Mouse (Mus musculus) CH12.LX (cell line): Measurements from ENCODE around the gene Pde11a. TPM values are rescaled to one million over a fixed set of nuclear protein-coding genes. Genes with fewer than 3 reads are reported as not detected.

ENCODE experiments used
- DNase-seq: peaks from one replicate; pipeline ENCODE4 v3.0.0-alpha.2; 2013; ENCODE audit errors: extremely low read depth
- H3K27ac ChIP-seq: 2 replicates; pipeline ENCODE4 v1.5.1; 2012; ENCODE audit warnings: low read depth, mild to moderate bottlenecking, control low read depth, moderate library complexity; ENCODE audit not compliant: insufficient read depth
- H3K27me3 ChIP-seq: replicated peaks from 2 replicates; pipeline ENCODE3; 2012; ENCODE audit warnings: inconsistent platforms
- H3K36me3 ChIP-seq, 2 experiments: replicated peaks in 1 of 2; 2 replicates each; pipeline versions ENCODE3 to v1.6.1; 2012; ENCODE audit warnings: inconsistent platforms in 1 of 2, low read length in 1 of 2, mild to moderate bottlenecking in 1 of 2, mixed read lengths in 1 of 2, moderate library complexity in 1 of 2; ENCODE audit not compliant: control insufficient read depth in 1 of 2, insufficient read depth in 1 of 2
- H3K4me1 ChIP-seq, 2 experiments: 2 replicates each; pipeline ENCODE4 v1.6.1; 2012; ENCODE audit warnings: inconsistent platforms in 1 of 2, moderate library complexity in 1 of 2; ENCODE audit not compliant: insufficient read depth in 2 of 2, control insufficient read depth in 1 of 2
- H3K4me2 ChIP-seq: 2 replicates; pipeline ENCODE4 v1.6.1; 2012; ENCODE audit warnings: low read depth, mild to moderate bottlenecking, control low read depth; ENCODE audit not compliant: poor library complexity, insufficient read depth, severe bottlenecking
- H3K4me3 ChIP-seq, 3 experiments: fragments of 150-350 bp in 1 of 3; sonication (generic) in 1 of 3; replicated peaks in 1 of 3; 2 replicates each; pipeline versions ENCODE3 to v1.5.1; 2011 to 2012; ENCODE audit warnings: low read depth in 2 of 3, low read length in 2 of 3, mild to moderate bottlenecking in 2 of 3, moderate library complexity in 2 of 3, control low read depth in 1 of 3, improper control_type of control experiment in 1 of 3, inconsistent platforms in 1 of 3, mixed read lengths in 1 of 3; ENCODE audit not compliant: poor library complexity in 1 of 3
- H3K79me2 ChIP-seq: replicated peaks from 2 replicates; pipeline ENCODE4 v1.6.1; 2012; ENCODE audit warnings: mild to moderate bottlenecking, moderate library complexity; ENCODE audit not compliant: control insufficient read depth, poor library complexity, insufficient read depth, severe bottlenecking; ENCODE audit errors: extremely low read depth
- H3K9ac ChIP-seq: 2 replicates; pipeline ENCODE4 v1.6.1; 2012; ENCODE audit warnings: low read depth, mild to moderate bottlenecking, control low read depth, moderate library complexity; ENCODE audit not compliant: insufficient read depth
- H3K9me3 ChIP-seq: replicated peaks from 2 replicates; pipeline ENCODE3; 2012; ENCODE audit warnings: low read length, inconsistent platforms, mixed read lengths
- BHLHE40 ChIP-seq: IDR thresholded peaks from 2 replicates; pipeline ENCODE4 v1.6.1; 2011; ENCODE audit warnings: mild to moderate bottlenecking, low read depth, low read length, improper control_type of control experiment
- E2F4 ChIP-seq: IDR thresholded peaks from 2 replicates; pipeline ENCODE4 v1.6.1; 2011; ENCODE audit warnings: low read depth, low read length, improper control_type of control experiment; ENCODE audit not compliant: insufficient replicate concordance
- ELF1 ChIP-seq: IDR thresholded peaks from 2 replicates; pipeline ENCODE4 v1.6.1; 2014; ENCODE audit warnings: low read depth, mild to moderate bottlenecking, inconsistent platforms, low read length, improper control_type of control experiment
- EP300 ChIP-seq: IDR thresholded peaks from 2 replicates; pipeline ENCODE4 v1.6.1; 2011; ENCODE audit warnings: low read length, improper control_type of control experiment
- HCFC1 ChIP-seq: IDR thresholded peaks from 2 replicates; pipeline ENCODE4 v1.6.1; 2012; ENCODE audit warnings: low read depth, mild to moderate bottlenecking, inconsistent platforms, low read length, improper control_type of control experiment
- JUND ChIP-seq: conservative IDR thresholded peaks from 2 replicates; pipeline ENCODE4 v1.6.1; 2011; ENCODE audit warnings: low read depth, low read length, improper control_type of control experiment
- MEF2A ChIP-seq: IDR thresholded peaks from 2 replicates; pipeline ENCODE4 v1.6.1; 2014; ENCODE audit warnings: low read depth, mild to moderate bottlenecking, inconsistent platforms, low read length, improper control_type of control experiment, borderline replicate concordance
- MXI1 ChIP-seq: IDR thresholded peaks from 2 replicates; pipeline ENCODE4 v1.6.1; 2011; ENCODE audit warnings: mild to moderate bottlenecking, low read depth, low read length, improper control_type of control experiment
- MYC ChIP-seq: IDR thresholded peaks from 2 replicates; pipeline ENCODE4 v1.6.1; 2011; ENCODE audit warnings: low read depth, mild to moderate bottlenecking, improper control_type of control experiment, low read length
- NELFE ChIP-seq: IDR thresholded peaks from 2 replicates; pipeline ENCODE4 v1.6.1; 2011; ENCODE audit warnings: low read depth, low read length, improper control_type of control experiment
- NRF1 ChIP-seq: IDR thresholded peaks from 2 replicates; pipeline ENCODE4 v1.6.1; 2014; ENCODE audit warnings: low read depth, mild to moderate bottlenecking, inconsistent platforms, low read length, improper control_type of control experiment, moderate library complexity
- PAX5 ChIP-seq: IDR thresholded peaks from 2 replicates; pipeline ENCODE4 v1.6.1; 2012; ENCODE audit warnings: low read length, inconsistent platforms, mixed read lengths
- POLR2A ChIP-seq: IDR thresholded peaks from 2 replicates; pipeline ENCODE4 v1.6.1; 2011; ENCODE audit warnings: low read depth, mild to moderate bottlenecking, improper control_type of control experiment, low read length
- POLR2AphosphoS2 ChIP-seq: IDR thresholded peaks from 2 replicates; pipeline ENCODE4 v1.6.1; 2011; ENCODE audit warnings: low read depth, low read length, improper control_type of control experiment
- RAD21 ChIP-seq: IDR thresholded peaks from 2 replicates; pipeline ENCODE4 v1.6.1; 2011; ENCODE audit warnings: low read depth, mild to moderate bottlenecking, low read length, improper control_type of control experiment, moderate library complexity
- RCOR1 ChIP-seq: conservative IDR thresholded peaks from 2 replicates; pipeline ENCODE4 v1.6.1; 2012; ENCODE audit warnings: low read depth, mild to moderate bottlenecking, inconsistent platforms, low read length, improper control_type of control experiment
- SMC3 ChIP-seq: IDR thresholded peaks from 2 replicates; pipeline ENCODE4 v1.6.1; 2011; ENCODE audit warnings: low read depth, low read length, improper control_type of control experiment
- TBP ChIP-seq: conservative IDR thresholded peaks from 2 replicates; pipeline ENCODE4 v1.6.1; 2011; ENCODE audit warnings: low read depth, low read length, improper control_type of control experiment
- TCF12 ChIP-seq: IDR thresholded peaks from 2 replicates; pipeline ENCODE4 v1.6.1; 2014; ENCODE audit warnings: low read depth, mild to moderate bottlenecking, inconsistent platforms, low read length, improper control_type of control experiment
- UBTF ChIP-seq: IDR thresholded peaks from 2 replicates; pipeline ENCODE4 v1.6.1; 2012; ENCODE audit warnings: low read depth, mild to moderate bottlenecking, inconsistent platforms, low read length, improper control_type of control experiment, moderate library complexity
- USF1 ChIP-seq: IDR thresholded peaks from 2 replicates; pipeline ENCODE4 v1.6.1; 2014; ENCODE audit warnings: low read depth, mild to moderate bottlenecking, inconsistent platforms, low read length, improper control_type of control experiment
- USF2 ChIP-seq: conservative IDR thresholded peaks from 2 replicates; pipeline ENCODE4 v1.6.1; 2011; ENCODE audit warnings: low read depth, low read length, improper control_type of control experiment
- ZKSCAN1 ChIP-seq: IDR thresholded peaks from 2 replicates; pipeline ENCODE4 v1.6.1; 2012; ENCODE audit warnings: low read depth, inconsistent platforms, low read length, improper control_type of control experiment, borderline replicate concordance
- ZMIZ1 ChIP-seq: IDR thresholded peaks from 2 replicates; pipeline ENCODE4 v1.6.1; 2012; ENCODE audit warnings: low read depth, mild to moderate bottlenecking, inconsistent platforms, low read length, improper control_type of control experiment
- ZNF384 ChIP-seq: IDR thresholded peaks from 2 replicates; pipeline ENCODE4 v1.6.1; 2012; ENCODE audit warnings: low read depth, low read length, improper control_type of control experiment, inconsistent platforms
- dilution Hi-C: fragments of 300-500 bp; cut with MboI; formaldehyde crosslinking; loops from 2 replicates; pipeline ENCODE4 v1.14.3; 2020; ENCODE audit warnings: low sequenced_read_pairs; ENCODE audit not compliant: extremely low pct_unique_long_range_greater_than_20kb, extremely low pct_ligation_motif_present
- in situ Hi-C: fragments of 300-500 bp; cut with MboI; formaldehyde crosslinking; loops from 3 replicates; pipeline ENCODE4 v1.14.3; 2019; ENCODE audit warnings: low sequenced_read_pairs, low pct_ligation_motif_present, low pct_unique_long_range_greater_than_20kb, mixed read lengths
- polyA plus RNA-seq: library from polyadenylated mRNA; unstranded; fragments of >175 nt; gene quantifications from 2 replicates; pipeline ENCODE4 v1.2.1, GENCODE M21; 2012; ENCODE audit warnings: low read depth; ENCODE audit not compliant: insufficient read length
- total RNA-seq, 2 experiments: library from RNA; depleted of rRNA; stranded (reverse); fragments of 300-350 nt in 1 of 2; fragments of >200 nt in 1 of 2; gene quantifications; 2 replicates each; pipeline ENCODE4 v1.2.3; 2012 to 2014

Gene Pde11a
- total and polyA plus RNA-seq, 3 experiments: 0.14 to 0.38 (median 0.21) TPM

DNA sequence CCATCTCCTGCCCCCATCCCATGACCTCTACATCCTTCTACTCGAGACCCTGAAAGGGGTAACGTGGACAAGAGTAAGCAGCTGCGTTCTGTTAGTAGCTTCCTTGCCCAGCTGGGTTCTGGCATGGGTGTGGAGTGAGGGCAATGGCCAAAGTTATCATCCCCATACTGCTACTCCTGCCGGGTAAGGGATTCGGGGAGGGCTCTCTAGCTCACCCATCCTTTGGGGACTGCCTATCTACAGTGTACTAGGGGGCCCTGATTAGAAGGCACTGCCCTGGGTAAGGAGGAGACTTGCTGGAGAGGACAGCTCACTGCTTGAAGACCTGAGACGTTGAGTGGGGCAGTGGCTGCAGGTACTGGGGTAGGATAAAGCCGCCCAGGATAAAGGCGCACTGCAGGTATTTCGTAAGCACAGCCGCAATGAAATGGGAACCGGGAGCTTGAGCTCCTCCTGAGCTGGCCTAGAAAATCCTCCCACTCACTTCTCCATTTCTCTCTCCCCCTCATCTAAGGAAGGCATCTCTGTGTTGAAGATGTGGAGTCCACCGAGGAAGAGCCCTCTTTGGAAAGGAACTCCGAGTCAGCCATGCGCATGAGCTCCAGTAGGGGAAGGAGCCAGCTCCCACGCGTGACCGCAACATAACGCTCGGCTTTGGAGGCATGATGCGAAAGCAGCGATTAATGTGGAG lies 15.2 kb downstream of the Pde11a start:
- DNase-seq: no peak
- TF ChIP-seq MXI1: no peak
- no peak for TF ChIP-seq RAD21
- no peak for TF ChIP-seq NRF1
- TF ChIP-seq RCOR1: no peak
- no peak for TF ChIP-seq ZNF384
- no peak for TF ChIP-seq POLR2AphosphoS2
- no peak for TF ChIP-seq PAX5
- TF ChIP-seq USF2: no peak
- no peak for TF ChIP-seq JUND
- Histone ChIP-seq H3K27ac (no peak overlapping the region), H3K79me2 (no peaks in the 10 kb centered on the region), H3K4me3 (no peak overlapping the region), H3K27me3 (no peaks in the 10 kb centered on the region), H3K9me3 (no peaks in the 10 kb centered on the region), H3K36me3 (no peaks in the 10 kb centered on the region), H3K9ac (no peak overlapping the region), H3K4me1 (no peaks in the 10 kb centered on the region), H3K4me2 (no peak overlapping the region)
- in situ Hi-C loops: no loop called here
- dilution Hi-C loops: no loop called here

DNA sequence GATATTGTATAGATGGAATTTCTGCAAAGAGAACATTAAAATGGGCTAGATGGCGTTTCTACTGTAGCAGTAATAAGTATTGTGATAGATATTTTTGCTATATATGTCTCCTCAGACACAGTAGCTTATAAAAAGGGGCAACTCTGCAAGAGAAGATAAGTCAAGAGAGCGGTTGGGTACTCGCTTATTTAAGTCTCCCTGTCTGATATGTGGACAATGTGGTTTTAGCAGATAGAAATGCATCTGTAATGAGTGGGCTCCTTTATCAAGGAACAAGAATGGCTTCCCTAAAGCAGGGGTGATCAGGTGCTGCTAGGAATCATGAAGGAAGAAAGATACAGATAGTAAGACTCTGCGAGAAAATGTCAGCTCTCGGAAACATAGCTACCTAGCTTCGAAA lies 18.2 kb downstream of the Pde11a start:
- no peaks in the 10 kb centered on the region for H3K4me1 ChIP-seq
- H3K79me2 ChIP-seq: no peaks in the 10 kb centered on the region
- H3K4me2 ChIP-seq: no peak overlapping the region
- dilution Hi-C loops: no loop called here
- no peak for DNase-seq
- H3K4me3 ChIP-seq: no peak overlapping the region
- no peak overlapping the region for H3K27ac ChIP-seq
- H3K36me3 ChIP-seq: no peaks in the 10 kb centered on the region
- in situ Hi-C loops: no loop called here
- no peaks in the 10 kb centered on the region for H3K27me3 ChIP-seq
- no peaks in the 10 kb centered on the region for H3K9me3 ChIP-seq
- TF ChIP-seq SMC3: no peak
- no peak for TF ChIP-seq MEF2A
- TF ChIP-seq ZMIZ1: no peak
- no peak for TF ChIP-seq MXI1
- TF ChIP-seq TCF12: no peak
- no peak for TF ChIP-seq UBTF
- TF ChIP-seq USF1: no peak
- no peak for TF ChIP-seq MYC
- TF ChIP-seq ELF1: no peak
- TF ChIP-seq E2F4: no peak
- no peak for TF ChIP-seq TBP
- no peak for TF ChIP-seq HCFC1
- no peak for TF ChIP-seq EP300
- TF ChIP-seq NELFE: no peak
- no peak for TF ChIP-seq ZKSCAN1
- no peak for TF ChIP-seq POLR2A
- no peak for TF ChIP-seq BHLHE40
- no peak overlapping the region for H3K9ac ChIP-seq
